Mouse (Mus musculus): Measurements from ENCODE around the gene Barx2. TPM values are rescaled to one million over a fixed set of nuclear protein-coding genes. Genes with fewer than 3 reads are reported as not detected.

The Barx2 gene
- not detected in 4 replicates for total RNA-seq (2023)

DNA sequence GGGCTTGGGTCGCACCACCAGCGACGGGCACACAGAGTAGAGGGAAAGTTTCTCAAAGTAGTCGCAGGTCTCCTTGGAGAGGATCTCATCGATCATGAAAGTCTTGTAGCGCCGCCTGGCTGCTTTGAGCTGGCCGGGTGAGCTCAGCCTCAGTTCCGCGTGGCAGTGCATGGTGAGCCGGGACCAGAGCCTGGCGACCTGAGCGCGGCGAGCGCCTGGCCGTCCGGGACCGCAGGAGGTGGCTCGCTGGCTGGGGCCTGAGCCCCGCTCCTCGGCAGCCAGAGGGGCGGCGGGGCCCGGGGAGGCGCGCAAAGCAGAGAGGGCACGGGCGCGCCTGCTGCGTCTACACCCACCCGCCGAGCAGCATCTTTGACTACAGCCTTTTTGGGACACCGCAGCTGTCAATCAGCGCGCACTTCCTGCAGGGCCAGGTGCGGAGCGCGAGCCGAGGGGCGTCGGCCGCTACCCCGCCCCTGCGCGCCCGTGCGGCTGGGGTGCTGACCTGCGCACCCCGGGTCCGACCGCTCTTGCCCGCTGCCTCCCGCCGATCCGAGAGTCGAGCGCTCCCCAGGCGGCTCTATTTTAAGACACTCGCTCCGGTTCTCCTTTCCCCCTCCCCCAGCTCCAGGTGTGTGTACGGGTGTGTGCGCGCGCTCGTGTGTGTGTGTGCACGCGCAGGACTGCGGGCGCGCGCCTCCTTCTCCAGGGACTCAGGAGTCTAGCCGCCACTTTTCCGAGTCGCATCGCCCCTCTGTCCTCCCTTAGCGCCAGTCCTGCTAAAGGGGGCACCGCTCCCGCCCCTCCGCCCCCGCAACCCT lies at the start of gene Barx2:
Gene Barx2 (minus strand): TSS at position 542 of the 818 bp plus-strand sequence.

Other genes with a start within 250 kb of the Barx2 start
- 0.09 to 3.2 TPM (median 0.60 TPM) in 4 replicates for gene Arhgap32, start 202.7 kb upstream of the Barx2 start, total RNA-seq (2023)

All from B cell, adult 62 days (primary cell).